Mouse (Mus musculus): ENCODE data around the gene Man1b1. TPM values are rescaled to one million over a fixed set of nuclear protein-coding genes. Genes with fewer than 3 reads are reported as not detected.

The Man1b1 gene
- polyA plus RNA-seq, 1 experiment from 2014 or later = 29.9 TPM

DNA sequence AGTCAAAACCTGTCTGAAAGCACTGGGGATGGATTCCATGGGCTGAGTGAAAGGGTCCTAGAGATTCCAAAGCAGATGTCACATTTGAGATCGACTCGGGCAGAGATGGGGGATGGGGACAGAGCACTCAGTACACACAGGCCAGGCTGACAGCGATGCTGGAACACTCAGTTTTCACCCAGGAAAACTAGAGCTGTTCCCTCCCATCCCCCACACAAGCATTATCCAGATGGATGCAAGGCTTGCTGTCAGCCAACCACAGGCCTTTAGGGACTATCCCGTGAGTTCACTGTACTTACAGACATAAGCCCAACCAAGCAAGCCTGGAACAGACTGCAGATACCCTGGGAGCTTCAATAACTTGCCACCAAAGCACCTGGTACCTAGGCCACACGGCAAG lies 59.1 kb downstream of the Man1b1 start:
- no peaks in the 10 kb centered on the region for H3K27me3 ChIP-seq (ENCODE audit: control insufficient read depth, insufficient read depth, low read length)
- H3K4me2 ChIP-seq (replicated peaks; ENCODE audit: low read depth) = no peak overlapping the region
- no peak overlapping the region for H3K27ac ChIP-seq (replicated peaks)
- DNase-seq (ENCODE audit: low spot score) = no peak
- peaks cover 8% of the 10 kb centered on the region for H3K4me1 ChIP-seq (replicated peaks; ENCODE audit: control insufficient read depth, insufficient read depth)
- 65% methylated on average over 5 of the region's 5 CpGs for WGBS
- H3K9ac ChIP-seq (ENCODE audit: low read length) = no peak overlapping the region
- H3K4me3 ChIP-seq (ENCODE audit: low read depth, low read length) = no peak overlapping the region
- H3K9me3 ChIP-seq (ENCODE audit: control insufficient read depth, low read length) = no peaks in the 10 kb centered on the region
- TF ChIP-seq CTCF (IDR thresholded peaks at IDR 0.05; ENCODE audit: low read depth) (no peak), EP300 (optimal IDR thresholded peaks at IDR 0.05) (no peak)
- ATAC-seq (ENCODE audit: low FRiP score, low TSS enrichment) = no peak
- H3K36me3 ChIP-seq (ENCODE audit: control insufficient read depth, insufficient read depth, low read length) = no peaks in the 10 kb centered on the region

DNA sequence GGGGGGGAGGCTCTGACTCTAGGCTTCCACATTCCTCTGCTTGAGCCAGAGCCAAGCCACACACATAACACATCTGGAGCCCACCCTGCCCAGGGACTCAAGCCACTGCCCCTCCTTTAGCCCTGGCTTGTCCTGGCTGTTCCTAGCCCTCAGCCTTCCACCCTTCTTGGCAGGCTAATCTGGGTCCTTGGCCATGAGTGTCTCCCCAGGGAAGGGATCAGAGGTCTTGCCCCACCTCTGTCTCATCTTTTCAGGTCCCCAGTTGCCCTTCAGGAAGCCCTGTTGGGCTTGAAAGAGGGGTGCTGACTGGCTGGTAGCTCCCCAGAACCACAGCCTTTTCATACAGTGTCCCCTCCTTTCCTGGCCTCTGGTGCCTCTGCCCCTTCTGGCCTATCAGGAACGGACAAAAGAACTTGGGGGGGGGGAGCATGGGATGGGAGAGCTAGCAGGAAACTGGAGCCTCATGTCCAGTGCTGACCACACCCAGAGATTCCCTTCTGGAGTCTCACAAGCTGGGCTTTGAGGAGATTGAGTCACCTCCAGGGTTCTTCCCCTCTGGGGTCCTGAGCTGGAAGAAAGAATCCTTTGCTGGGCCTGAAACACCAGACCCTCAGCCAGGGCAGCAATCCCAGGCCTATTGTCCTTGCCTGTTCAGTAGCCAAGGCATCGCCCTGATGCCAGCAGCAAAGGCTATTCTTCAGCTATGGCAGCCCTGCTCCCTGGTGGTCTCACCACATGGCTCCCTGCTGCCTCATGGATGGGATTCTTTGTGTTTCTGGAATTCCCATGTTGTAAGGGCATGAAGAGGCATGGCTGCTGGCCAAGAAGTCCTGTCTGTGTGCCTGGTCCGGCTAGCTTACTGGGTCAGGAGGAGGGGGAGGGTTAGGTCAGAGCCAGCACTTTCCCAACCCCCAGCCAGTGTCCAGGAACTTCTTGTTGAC lies 62.4 kb downstream of the Man1b1 start:
- Histone ChIP-seq H3K9ac (ENCODE audit: low read length) (no peak overlapping the region), H3K9me3 (ENCODE audit: control insufficient read depth, low read length) (no peaks in the 10 kb centered on the region), H3K36me3 (ENCODE audit: control insufficient read depth, insufficient read depth, low read length) (no peaks in the 10 kb centered on the region), H3K4me3 (ENCODE audit: low read depth, low read length) (no peak overlapping the region), H3K4me2 (replicated peaks; ENCODE audit: low read depth) (no peak overlapping the region), H3K27ac (replicated peaks) (peak overlapping the region; percentile 73), H3K4me1 (replicated peaks; ENCODE audit: control insufficient read depth, insufficient read depth) (peaks cover 10% of the 10 kb centered on the region), H3K27me3 (ENCODE audit: control insufficient read depth, insufficient read depth, low read length) (no peaks in the 10 kb centered on the region)
- 39% methylated on average over 3 of the region's 3 CpGs for WGBS
- TF ChIP-seq CTCF (IDR thresholded peaks at IDR 0.05; ENCODE audit: low read depth) = no peak
- no peak for TF ChIP-seq EP300 (optimal IDR thresholded peaks at IDR 0.05)
- peak; percentile 36; the same call in 1 of the 2 replicates for ATAC-seq (ENCODE audit: low FRiP score, low TSS enrichment)
- no peak for DNase-seq (ENCODE audit: low spot score)

GRCm38 (mm10) chr2:25395721-25396596 lies 63.8 kb downstream of the Man1b1 start, which contains the start of gene Entpd2:
Gene Entpd2, plus strand, starts transcription at chr2:25395874.
- DNase-seq (ENCODE audit: low spot score) (peak; percentile 82), ATAC-seq (ENCODE audit: low FRiP score, low TSS enrichment) (peak; percentile 89)
- Histone ChIP-seq H3K9ac (ENCODE audit: low read length) (peak within 1 kb of the TSS; percentile 70), H3K9me3 (ENCODE audit: control insufficient read depth, low read length) (no peaks in the 10 kb centered on the region), H3K4me1 (replicated peaks; ENCODE audit: control insufficient read depth, insufficient read depth) (peaks cover 10% of the 10 kb centered on the region), H3K4me2 (replicated peaks; ENCODE audit: low read depth) (peak within 1 kb of the TSS; percentile 89), H3K4me3 (ENCODE audit: low read depth, low read length) (peak within 1 kb of the TSS; percentile 52), H3K27me3 (ENCODE audit: control insufficient read depth, insufficient read depth, low read length) (no peaks in the 10 kb centered on the region), H3K27ac (replicated peaks) (peak within 1 kb of the TSS; percentile 71), H3K36me3 (ENCODE audit: control insufficient read depth, insufficient read depth, low read length) (no peaks in the 10 kb centered on the region)
- TF ChIP-seq EP300 (optimal IDR thresholded peaks at IDR 0.05) (no peak), CTCF (IDR thresholded peaks at IDR 0.05; ENCODE audit: low read depth) (peak; percentile 57)
- 3% methylated on average over 56 of the region's 57 CpGs for WGBS

GRCm38 (mm10) chr2:25396597-25396983 lies 64.5 kb downstream of the Man1b1 start:
- WGBS = 46% methylated on average over 3 of the region's 3 CpGs

DNA sequence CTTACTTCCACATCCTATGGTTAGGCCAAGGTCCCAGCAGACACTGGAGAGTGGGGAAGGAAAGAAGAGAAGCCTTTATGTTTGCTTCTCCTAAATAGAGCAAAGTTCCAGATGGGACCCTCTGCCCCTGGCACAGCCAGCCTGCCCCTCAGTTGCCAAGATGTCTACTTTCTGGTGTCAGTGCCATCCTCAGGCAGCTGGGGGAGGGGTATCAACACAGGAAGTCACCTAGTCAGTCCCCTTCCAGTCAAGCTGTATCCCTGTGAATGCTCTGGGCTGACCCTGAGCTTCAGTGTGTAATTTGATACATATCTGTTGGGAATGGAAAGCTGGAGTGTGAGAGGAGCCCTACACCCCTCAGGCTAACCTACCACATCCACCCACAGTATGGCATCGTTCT lies 64.9 kb downstream of the Man1b1 start:
- H3K36me3 ChIP-seq (ENCODE audit: control insufficient read depth, insufficient read depth, low read length) = no peaks in the 10 kb centered on the region
- 53% methylated on average over 1 of the region's 1 CpGs for WGBS
- H3K27me3 ChIP-seq (ENCODE audit: control insufficient read depth, insufficient read depth, low read length) = no peaks in the 10 kb centered on the region

More at GRCm38 (mm10) chr2:25396597-25396983, 64.5 kb downstream of the Man1b1 start:
- Histone ChIP-seq H3K4me2 (replicated peaks; ENCODE audit: low read depth) (peak overlapping the region; percentile 89), H3K27ac (replicated peaks) (no peak overlapping the region), H3K4me1 (replicated peaks; ENCODE audit: control insufficient read depth, insufficient read depth) (peaks cover 10% of the 10 kb centered on the region), H3K4me3 (ENCODE audit: low read depth, low read length) (peak overlapping the region; percentile 52), H3K9ac (ENCODE audit: low read length) (peak overlapping the region; percentile 70; the same call in 1 of the 2 replicates), H3K9me3 (ENCODE audit: control insufficient read depth, low read length) (no peaks in the 10 kb centered on the region), H3K27me3 (ENCODE audit: control insufficient read depth, insufficient read depth, low read length) (no peaks in the 10 kb centered on the region), H3K36me3 (ENCODE audit: control insufficient read depth, insufficient read depth, low read length) (no peaks in the 10 kb centered on the region)
- TF ChIP-seq EP300 (optimal IDR thresholded peaks at IDR 0.05) (no peak), CTCF (IDR thresholded peaks at IDR 0.05; ENCODE audit: low read depth) (no peak)
- DNase-seq (ENCODE audit: low spot score) (no peak), ATAC-seq (ENCODE audit: low FRiP score, low TSS enrichment) (no peak)

More for the DNA sequence above, 64.9 kb downstream of the Man1b1 start:
- no peak overlapping the region for H3K9ac ChIP-seq (ENCODE audit: low read length)
- TF ChIP-seq EP300 (optimal IDR thresholded peaks at IDR 0.05) = no peak
- no peak for TF ChIP-seq CTCF (IDR thresholded peaks at IDR 0.05; ENCODE audit: low read depth)
- no peak overlapping the region for H3K4me3 ChIP-seq (ENCODE audit: low read depth, low read length)
- peak overlapping the region; percentile 89; the same call in 1 of the 2 replicates for H3K4me2 ChIP-seq (replicated peaks; ENCODE audit: low read depth)
- peaks cover 10% of the 10 kb centered on the region for H3K4me1 ChIP-seq (replicated peaks; ENCODE audit: control insufficient read depth, insufficient read depth)
- ATAC-seq (ENCODE audit: low FRiP score, low TSS enrichment) (no peak), DNase-seq (ENCODE audit: low spot score) (no peak)
- H3K27ac ChIP-seq (replicated peaks) = no peak overlapping the region
- H3K9me3 ChIP-seq (ENCODE audit: control insufficient read depth, low read length) = no peaks in the 10 kb centered on the region
